Mouse (Mus musculus): ENCODE data around the gene Tspan11. TPM values are rescaled to one million over a fixed set of nuclear protein-coding genes. Genes with fewer than 3 reads are reported as not detected.
A peak's percentile ranks its signal among the peaks of the same experiment; 100 is the strongest.

The Tspan11 gene
- total RNA-seq, 1 experiment, result 0.13 TPM

DNA sequence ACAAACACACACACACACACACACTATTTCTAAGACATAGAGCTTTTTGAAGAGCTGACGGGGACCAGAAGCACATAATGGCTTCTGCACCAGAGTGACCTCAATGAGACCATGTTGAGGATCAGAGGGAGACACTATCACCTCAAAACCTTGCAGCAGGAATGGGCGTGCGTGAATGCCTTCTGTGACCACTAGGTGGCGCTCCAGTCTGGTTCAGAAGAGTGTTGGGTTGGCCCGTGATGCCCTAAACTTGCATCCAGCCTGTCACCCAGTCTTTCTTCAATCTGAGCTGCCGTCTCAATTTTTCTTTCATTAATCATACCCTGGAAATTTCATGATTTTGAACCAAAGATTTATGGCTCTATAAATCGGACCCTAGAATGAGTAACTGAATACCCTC, 82.7 kb downstream of the Tspan11 start:
- Histone ChIP-seq H3K9ac (ENCODE audit: insufficient read depth, low read depth, low read length, poor library complexity, severe bottlenecking) (no peak overlapping the region), H3K27ac (ENCODE audit: insufficient read depth, low read depth, low read length, poor library complexity, severe bottlenecking) (no peak overlapping the region), H3K9me3 (ENCODE audit: control insufficient read depth, insufficient read depth, low read depth, low read length) (no peaks in the 10 kb centered on the region), H3K4me3 (ENCODE audit: insufficient read depth in 1 of 2, low read depth in 1 of 2, low read length in 2 of 2, poor library complexity in 1 of 2, severe bottlenecking in 1 of 2) (no peak overlapping the region), H3K36me3 (ENCODE audit: control insufficient read depth, insufficient read depth, low read length, poor library complexity, severe bottlenecking) (peaks cover 8% of the 10 kb centered on the region; the same call in 1 of the 2 replicates), H3K4me1 (ENCODE audit: control insufficient read depth in 2 of 2, insufficient read depth in 2 of 2, low read length in 2 of 2, poor library complexity in 1 of 2) (peaks cover 0 to 17% of the 10 kb centered on the region in 2 experiments; a peak in 2 of 4 replicates)
- peak; percentile 61 for DNase-seq (ENCODE audit: low read depth, low spot score)
- in situ Hi-C loops (cut with MboI; ENCODE audit: low sequenced_read_pairs in 2 of 2, unreplicated experiment in 2 of 2), result loop anchor here in 1 of 2 experiments (10.0 kb wide), 1 partner anchor 125 kb away; no protein-coding TSS in a partner anchor
- TF ChIP-seq ZC3H11A (IDR thresholded peaks at IDR 0.05; ENCODE audit: borderline replicate concordance, low read depth, low read length), result no peak
- TF ChIP-seq HCFC1 (IDR thresholded peaks at IDR 0.05; ENCODE audit: borderline replicate concordance, insufficient read depth, low read length), result no peak
- no peak for TF ChIP-seq MAFK (IDR thresholded peaks at IDR 0.05; ENCODE audit: insufficient read depth, low read depth, low read length)
- TF ChIP-seq ZNF384 (IDR thresholded peaks at IDR 0.05; ENCODE audit: low read depth, low read length), result no peak
- TF ChIP-seq CHD2 (IDR thresholded peaks at IDR 0.05; ENCODE audit: low read depth, low read length), result no peak

- Histone ChIP-seq H3K27ac (ENCODE audit: insufficient read depth, low read depth, low read length, poor library complexity, severe bottlenecking) (no peak overlapping the region), H3K36me3 (ENCODE audit: control insufficient read depth, insufficient read depth, low read length, poor library complexity, severe bottlenecking) (peaks cover 8% of the 10 kb centered on the region; the same call in 1 of the 2 replicates), H3K9ac (ENCODE audit: insufficient read depth, low read depth, low read length, poor library complexity, severe bottlenecking) (no peak overlapping the region), H3K9me3 (ENCODE audit: control insufficient read depth, insufficient read depth, low read depth, low read length) (no peaks in the 10 kb centered on the region), H3K4me1 (ENCODE audit: control insufficient read depth in 2 of 2, insufficient read depth in 2 of 2, low read length in 2 of 2, poor library complexity in 1 of 2) (peaks cover 0 to 21% of the 10 kb centered on the region in 2 experiments; a peak in 2 of 4 replicates), H3K4me3 (ENCODE audit: insufficient read depth in 1 of 2, low read depth in 1 of 2, low read length in 2 of 2, poor library complexity in 1 of 2, severe bottlenecking in 1 of 2) (no peak overlapping the region)
- DNase-seq (ENCODE audit: low read depth, low spot score), result no peak
- in situ Hi-C loops (cut with MboI; ENCODE audit: low sequenced_read_pairs in 2 of 2, unreplicated experiment in 2 of 2), result loop anchor here in 1 of 2 experiments (10.0 kb wide), 1 partner anchor 124 kb away; no protein-coding TSS in a partner anchor
- no peak for TF ChIP-seq MAFK (IDR thresholded peaks at IDR 0.05; ENCODE audit: insufficient read depth, low read depth, low read length)
- no peak for TF ChIP-seq HCFC1 (IDR thresholded peaks at IDR 0.05; ENCODE audit: borderline replicate concordance, insufficient read depth, low read length)
- TF ChIP-seq ZC3H11A (IDR thresholded peaks at IDR 0.05; ENCODE audit: borderline replicate concordance, low read depth, low read length), result no peak
- TF ChIP-seq CHD2 (IDR thresholded peaks at IDR 0.05; ENCODE audit: low read depth, low read length), result no peak
- no peak for TF ChIP-seq ZNF384 (IDR thresholded peaks at IDR 0.05; ENCODE audit: low read depth, low read length)
Measured at GRCm38 (mm10) chr6:127970848-127971247, 83.5 kb downstream of the Tspan11 start.

DNA sequence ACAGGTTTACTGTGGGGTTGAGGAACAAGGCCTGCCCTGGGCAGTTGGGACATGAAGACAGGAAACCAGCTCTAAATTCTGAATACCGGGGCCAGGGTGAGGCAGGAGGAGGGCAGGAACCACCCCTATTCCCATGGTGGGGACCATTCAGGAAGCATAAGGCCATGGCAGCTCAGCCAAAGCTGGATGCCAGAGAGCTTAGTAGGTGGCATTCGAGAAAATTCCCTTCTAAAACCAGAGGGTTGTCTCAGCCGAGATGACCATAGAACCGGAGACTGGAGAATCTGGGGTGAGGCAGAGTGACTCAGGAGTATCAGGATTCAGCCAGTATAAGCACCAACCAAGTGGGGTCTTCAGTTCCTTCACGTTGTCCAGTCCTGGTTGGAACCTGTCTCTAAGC, 84.5 kb downstream of the Tspan11 start:
- peaks cover 0 to 22% of the 10 kb centered on the region in 2 experiments; a peak in 2 of 4 replicates for H3K4me1 ChIP-seq (ENCODE audit: control insufficient read depth in 2 of 2, insufficient read depth in 2 of 2, low read length in 2 of 2, poor library complexity in 1 of 2)
- in situ Hi-C loops (cut with MboI; ENCODE audit: low sequenced_read_pairs in 2 of 2, unreplicated experiment in 2 of 2), result loop anchor here in 1 of 2 experiments (10.0 kb wide), 1 partner anchor 123 kb away; no protein-coding TSS in a partner anchor

DNA sequence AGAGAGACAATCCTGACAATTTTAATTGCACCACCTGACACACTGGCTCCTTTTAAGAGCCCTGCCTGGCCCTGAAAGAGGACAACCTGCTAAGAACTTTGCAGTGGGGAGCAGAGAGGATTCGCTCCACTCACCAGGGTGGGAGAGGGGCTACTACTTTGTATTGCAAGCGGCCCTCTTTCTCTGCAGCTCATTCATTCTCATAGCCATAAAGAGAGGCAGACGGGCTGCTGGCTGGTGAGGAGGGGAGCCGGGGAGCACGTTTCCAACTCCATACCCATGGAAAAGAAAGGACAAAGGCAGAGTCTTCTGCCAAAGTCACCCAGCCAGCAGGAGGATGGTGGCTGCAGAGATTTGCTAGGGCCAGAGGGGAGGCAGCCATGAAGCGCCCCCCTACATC, 86.2 kb downstream of the Tspan11 start:
- TF ChIP-seq ZC3H11A (IDR thresholded peaks at IDR 0.05; ENCODE audit: borderline replicate concordance, low read depth, low read length) (no peak), ZNF384 (IDR thresholded peaks at IDR 0.05; ENCODE audit: low read depth, low read length) (no peak), HCFC1 (IDR thresholded peaks at IDR 0.05; ENCODE audit: borderline replicate concordance, insufficient read depth, low read length) (no peak), MAFK (IDR thresholded peaks at IDR 0.05; ENCODE audit: insufficient read depth, low read depth, low read length) (no peak), CHD2 (IDR thresholded peaks at IDR 0.05; ENCODE audit: low read depth, low read length) (no peak)
- in situ Hi-C loops (cut with MboI; ENCODE audit: low sequenced_read_pairs in 2 of 2, unreplicated experiment in 2 of 2), result loop anchor here in 1 of 2 experiments (10.0 kb wide), 1 partner anchor 121 kb away; no protein-coding TSS in a partner anchor
- H3K4me1 ChIP-seq (ENCODE audit: control insufficient read depth in 2 of 2, insufficient read depth in 2 of 2, low read length in 2 of 2, poor library complexity in 1 of 2), result peaks cover 0 to 22% of the 10 kb centered on the region in 2 experiments; a peak in 2 of 4 replicates
- H3K9ac ChIP-seq (ENCODE audit: insufficient read depth, low read depth, low read length, poor library complexity, severe bottlenecking), result no peak overlapping the region
- H3K4me3 ChIP-seq (ENCODE audit: insufficient read depth in 1 of 2, low read depth in 1 of 2, low read length in 2 of 2, poor library complexity in 1 of 2, severe bottlenecking in 1 of 2), result no peak overlapping the region
- no peaks in the 10 kb centered on the region for H3K9me3 ChIP-seq (ENCODE audit: control insufficient read depth, insufficient read depth, low read depth, low read length)
- DNase-seq (ENCODE audit: low read depth, low spot score), result no peak
- H3K36me3 ChIP-seq (ENCODE audit: control insufficient read depth, insufficient read depth, low read length, poor library complexity, severe bottlenecking), result no peaks in the 10 kb centered on the region
- H3K27ac ChIP-seq (ENCODE audit: insufficient read depth, low read depth, low read length, poor library complexity, severe bottlenecking), result no peak overlapping the region

More for the DNA sequence above, 84.5 kb downstream of the Tspan11 start:
- Histone ChIP-seq H3K27ac (ENCODE audit: insufficient read depth, low read depth, low read length, poor library complexity, severe bottlenecking) (no peak overlapping the region), H3K9me3 (ENCODE audit: control insufficient read depth, insufficient read depth, low read depth, low read length) (no peaks in the 10 kb centered on the region), H3K9ac (ENCODE audit: insufficient read depth, low read depth, low read length, poor library complexity, severe bottlenecking) (no peak overlapping the region), H3K4me3 (ENCODE audit: insufficient read depth in 1 of 2, low read depth in 1 of 2, low read length in 2 of 2, poor library complexity in 1 of 2, severe bottlenecking in 1 of 2) (no peak overlapping the region), H3K36me3 (ENCODE audit: control insufficient read depth, insufficient read depth, low read length, poor library complexity, severe bottlenecking) (no peaks in the 10 kb centered on the region)
- TF ChIP-seq ZNF384 (IDR thresholded peaks at IDR 0.05; ENCODE audit: low read depth, low read length), result no peak
- TF ChIP-seq MAFK (IDR thresholded peaks at IDR 0.05; ENCODE audit: insufficient read depth, low read depth, low read length), result no peak
- no peak for TF ChIP-seq HCFC1 (IDR thresholded peaks at IDR 0.05; ENCODE audit: borderline replicate concordance, insufficient read depth, low read length)
- no peak for TF ChIP-seq CHD2 (IDR thresholded peaks at IDR 0.05; ENCODE audit: low read depth, low read length)
- no peak for TF ChIP-seq ZC3H11A (IDR thresholded peaks at IDR 0.05; ENCODE audit: borderline replicate concordance, low read depth, low read length)
- DNase-seq (ENCODE audit: low read depth, low spot score), result no peak

Data from ES-E14 (cell line).